Mouse (Mus musculus): ENCODE data around the gene Dip2a.

Dip2a gene

DNA sequence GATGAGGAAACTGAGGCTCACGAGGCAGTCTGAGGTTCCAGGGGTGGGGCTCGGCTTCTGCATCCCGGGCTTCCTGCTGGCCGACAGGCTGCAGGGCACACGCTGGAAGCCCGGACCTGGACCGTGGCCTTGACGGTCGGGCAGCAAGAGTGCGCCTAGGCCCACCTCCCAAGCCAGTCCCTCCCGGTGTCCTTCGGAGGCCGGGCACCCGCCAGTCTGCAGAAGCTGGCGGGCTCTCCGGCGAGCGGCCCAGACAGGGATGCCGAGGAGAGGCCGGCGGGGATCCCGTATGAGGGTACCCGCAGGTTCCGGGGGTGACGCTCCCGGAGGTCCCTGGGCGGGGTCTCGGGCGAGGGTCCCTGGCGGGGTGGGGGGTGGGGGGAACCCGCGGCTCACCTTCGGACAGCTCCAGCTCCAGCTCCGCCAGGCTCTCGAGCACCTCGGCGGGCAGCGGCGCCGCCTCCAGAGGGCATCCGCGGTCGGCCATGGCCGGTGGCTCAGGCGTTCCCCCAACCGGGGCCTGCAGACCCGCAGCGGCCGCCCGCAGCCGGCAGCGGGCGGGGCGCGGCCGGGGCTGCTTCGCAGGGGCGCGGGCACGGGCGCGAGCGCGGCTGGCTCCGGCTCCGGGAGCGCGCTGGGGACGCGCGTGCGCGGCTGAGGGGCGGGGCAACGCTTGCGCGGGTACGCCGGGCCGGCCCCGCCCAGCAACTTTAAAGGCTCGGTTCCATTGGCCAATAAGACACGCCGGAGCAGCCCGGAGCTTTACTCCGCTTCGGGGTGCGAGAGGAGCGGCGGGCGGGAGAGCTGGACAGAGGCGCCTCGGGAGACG lies at the start of gene Dip2a:
TSS of gene Dip2a (minus strand) at position 581 of the 829 bp plus-strand sequence.
- peak; percentile 86 to 92 for DNase-seq (ENCODE audit: low spot score in 2 of 2)

DNA sequence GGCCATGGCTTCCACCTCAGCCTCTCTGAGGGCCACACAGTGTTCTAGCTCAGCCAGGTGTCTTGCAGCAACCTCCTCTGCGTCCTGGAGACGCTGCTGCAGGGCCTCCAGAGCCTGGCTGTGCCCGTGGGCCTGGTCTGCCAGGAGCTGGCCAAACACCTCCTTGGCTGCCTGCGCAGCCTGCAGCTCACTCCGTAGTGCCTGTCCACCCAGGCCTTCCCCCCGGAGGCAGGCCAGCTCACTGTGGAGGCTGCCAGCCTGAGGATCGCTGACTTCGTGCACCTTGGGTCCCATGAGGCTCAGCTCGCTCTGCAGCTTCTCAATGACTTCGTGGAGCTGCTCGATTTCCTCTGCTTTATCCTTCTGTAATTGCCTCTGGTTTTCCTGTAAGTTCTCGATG lies 47.5 kb upstream of the Dip2a start:
- DNase-seq (ENCODE audit: low spot score in 2 of 2), result no peak

DNA sequence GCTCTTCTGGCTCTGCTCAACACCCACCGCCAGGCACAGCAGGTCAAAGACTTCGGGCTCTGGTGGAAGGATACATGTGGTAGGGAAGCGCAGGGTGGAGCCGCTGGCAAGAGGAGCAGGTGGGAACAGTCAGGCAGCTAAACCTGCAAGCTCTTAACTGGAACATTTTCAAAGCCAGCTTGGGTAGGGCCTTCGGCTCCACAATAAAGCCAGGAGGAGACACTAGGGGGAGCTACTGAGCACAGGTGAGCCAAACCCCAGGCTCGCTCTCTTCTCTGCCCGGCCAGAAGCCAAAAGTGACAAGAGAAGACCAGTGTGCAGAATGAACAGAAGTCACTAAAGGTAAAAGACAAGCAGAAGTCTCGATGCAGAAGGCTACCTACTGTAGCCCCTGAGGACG lies 46.7 kb upstream of the Dip2a start:
- DNase-seq (ENCODE audit: low spot score in 2 of 2), result no peak

GRCm38 (mm10) chr10:76391166-76391565 lies 46.1 kb upstream of the Dip2a start:
- no peak for DNase-seq (ENCODE audit: low spot score in 2 of 2)

GRCm38 (mm10) chr10:76374981-76375380 lies 29.9 kb upstream of the Dip2a start:
- DNase-seq (ENCODE audit: low spot score in 2 of 2), result no peak

GRCm38 (mm10) chr10:76371736-76372135 lies 26.6 kb upstream of the Dip2a start:
- no peak for DNase-seq (ENCODE audit: low spot score in 2 of 2)

GRCm38 (mm10) chr10:76368766-76369165 lies 23.7 kb upstream of the Dip2a start:
- no peak for DNase-seq (ENCODE audit: low spot score in 2 of 2)

- DNase-seq (ENCODE audit: low spot score in 2 of 2), result no peak
Measured at GRCm38 (mm10) chr10:76363233-76363632, 18.1 kb upstream of the Dip2a start.

DNA sequence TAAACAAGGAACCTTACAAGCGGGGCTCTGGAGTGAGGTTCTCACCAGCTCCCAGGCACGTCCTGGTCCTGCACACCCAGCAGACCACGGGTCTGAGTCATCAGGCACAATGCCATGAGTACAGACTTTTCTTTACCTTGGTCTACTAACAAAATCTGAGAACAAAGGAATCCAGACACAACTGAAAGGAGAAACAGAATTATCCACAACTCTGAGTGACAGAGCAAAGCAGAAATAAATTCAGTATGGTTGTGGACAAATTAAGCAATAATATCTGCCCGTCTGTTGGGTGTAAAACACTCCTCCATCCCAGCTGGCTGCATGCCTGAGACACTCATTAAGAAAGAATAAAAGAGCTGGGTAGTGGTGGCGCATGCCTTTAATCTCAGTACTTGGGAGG lies 13.4 kb upstream of the Dip2a start:
- no peak for DNase-seq (ENCODE audit: low spot score in 2 of 2)

DNA sequence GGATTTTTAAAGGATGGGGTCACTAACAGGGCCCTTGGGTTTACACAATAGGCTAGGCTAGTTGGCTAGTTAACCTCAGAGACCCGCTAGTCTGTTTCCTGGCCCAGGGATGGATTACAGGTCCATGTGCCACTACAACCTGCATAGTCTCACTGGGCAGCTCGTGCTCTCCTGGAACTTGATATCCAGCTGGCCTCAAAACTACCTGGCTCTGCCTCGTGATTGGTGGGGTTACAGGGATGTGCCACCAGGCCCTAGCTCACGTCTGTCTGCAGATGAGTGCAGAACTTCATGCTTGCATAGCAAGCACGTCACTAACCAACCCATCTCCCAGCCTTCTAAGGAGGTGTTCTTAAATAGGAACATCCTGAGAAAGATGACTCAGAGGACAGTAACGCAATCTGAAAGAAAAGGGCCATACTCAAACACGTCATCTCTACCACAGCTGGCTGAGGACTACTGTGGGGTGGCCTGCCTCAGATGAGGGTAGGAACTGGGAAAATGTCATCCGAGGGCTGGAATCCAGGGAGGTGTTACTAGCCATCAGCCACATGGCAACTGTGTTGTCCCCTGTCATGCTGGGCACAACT lies 12.3 kb upstream of the Dip2a start:
- DNase-seq (ENCODE audit: low spot score in 2 of 2), result no peak

DNA sequence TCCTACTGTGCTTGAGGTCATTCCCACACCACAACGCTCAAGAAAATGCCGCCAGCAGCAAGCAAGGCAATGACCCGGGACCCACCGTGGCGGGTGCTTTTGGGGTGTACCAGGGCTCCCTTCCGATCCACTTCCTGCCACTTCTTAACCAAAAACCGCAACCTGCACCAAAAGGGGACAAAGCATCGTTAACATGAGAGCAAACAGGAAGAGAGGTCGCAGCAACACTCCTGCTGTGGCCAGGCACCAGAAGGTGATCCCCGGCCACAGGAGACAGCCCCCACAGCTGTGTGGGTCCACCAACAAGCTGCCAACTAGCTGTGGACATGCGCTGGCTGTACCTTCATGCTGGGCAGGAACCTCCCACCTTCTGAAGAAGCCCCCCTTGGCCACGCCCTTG lies 9.9 kb upstream of the Dip2a start:
- no peak for DNase-seq (ENCODE audit: low spot score in 2 of 2)

DNA sequence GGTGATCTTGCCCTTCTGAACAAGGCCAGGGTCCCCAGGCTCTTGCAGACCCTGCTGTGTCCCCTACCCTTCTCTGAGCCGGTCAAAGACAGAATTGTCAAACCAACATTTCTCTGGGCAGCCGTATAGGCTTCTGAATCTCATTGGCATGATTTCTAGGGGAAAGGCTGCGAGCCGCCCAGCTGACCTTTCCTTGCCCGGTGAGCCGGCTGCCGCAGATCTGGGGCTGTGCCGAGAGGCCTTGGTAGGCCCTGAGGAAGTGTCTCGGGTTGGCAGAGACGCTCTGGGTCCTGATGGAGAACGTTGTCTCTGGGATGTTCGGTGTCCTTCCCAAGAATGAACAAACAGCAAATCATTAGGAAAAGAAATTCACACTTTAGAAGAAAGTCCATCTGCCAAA lies 8.9 kb upstream of the Dip2a start:
- no peak for DNase-seq (ENCODE audit: low spot score in 2 of 2)

DNA sequence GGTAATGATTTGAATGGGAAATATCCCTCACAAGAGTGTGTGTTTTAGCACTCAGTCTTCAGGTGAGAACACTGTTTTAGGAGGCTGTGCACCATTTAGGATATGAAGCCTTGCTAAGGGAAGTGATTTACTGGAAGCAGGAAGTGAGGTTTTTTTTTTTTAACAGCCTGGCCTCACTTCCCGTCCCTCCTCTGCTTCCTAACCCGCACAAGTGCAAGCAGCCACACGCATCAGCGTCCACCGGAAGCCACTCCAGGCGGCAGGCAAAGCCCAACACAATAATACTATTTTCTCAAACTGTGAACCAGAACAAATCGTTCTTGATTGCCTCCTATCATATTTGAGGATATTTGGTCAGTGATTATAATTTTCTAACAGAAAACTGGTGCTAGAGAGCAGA lies 6.9 kb upstream of the Dip2a start:
- DNase-seq (ENCODE audit: low spot score in 2 of 2), result no peak

GRCm38 (mm10) chr10:76346589-76346988 lies 1.5 kb upstream of the Dip2a start:
- peak in 1 of 2 experiments; percentile 33 for DNase-seq (ENCODE audit: low spot score in 2 of 2)

- DNase-seq (ENCODE audit: low spot score in 2 of 2), result no peak
Measured at GRCm38 (mm10) chr10:76346043-76346491, 976 bp upstream of the Dip2a start.

DNA sequence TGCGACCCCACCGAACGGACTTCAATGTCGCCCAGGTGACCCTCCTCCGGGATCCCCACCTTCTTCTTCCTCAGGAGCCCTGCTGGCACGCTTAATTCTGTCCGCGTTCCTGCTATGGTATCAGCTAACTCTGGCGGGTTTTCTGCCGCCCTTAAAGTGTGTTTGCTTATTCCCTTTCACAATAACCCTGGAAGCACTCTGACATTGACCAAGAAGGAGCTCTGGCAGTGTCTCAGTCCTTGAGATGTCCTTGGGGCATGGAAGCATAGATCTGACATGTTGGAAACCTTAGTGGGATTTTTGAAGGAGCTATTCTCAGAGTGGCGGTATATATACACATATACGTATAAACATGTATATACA lies 430 bp upstream of the Dip2a start:
- DNase-seq (ENCODE audit: low spot score in 2 of 2), result no peak

DNA sequence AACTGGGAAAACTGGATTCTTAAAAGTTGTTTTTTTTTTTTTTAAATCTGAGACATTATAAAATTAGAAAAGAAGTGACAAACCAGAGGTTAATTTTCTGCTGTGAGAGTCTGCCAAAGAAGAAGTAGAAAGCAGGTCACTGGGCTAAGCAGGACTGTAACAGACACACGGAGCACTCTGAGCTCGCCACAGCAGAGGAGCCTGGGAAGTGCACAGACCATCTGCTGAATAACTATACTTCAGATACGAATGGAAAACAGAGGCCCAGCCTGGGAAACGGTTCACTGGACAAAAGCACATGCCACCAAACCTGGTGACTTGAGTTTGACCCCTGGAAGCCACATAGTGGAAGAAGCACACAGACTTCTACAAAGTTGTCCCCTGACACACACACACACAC lies 10.7 kb downstream of the Dip2a start:
- DNase-seq (ENCODE audit: low spot score in 2 of 2), result no peak

- no peak for DNase-seq (ENCODE audit: low spot score in 2 of 2)
Measured at GRCm38 (mm10) chr10:76332040-76332439, 13.1 kb downstream of the Dip2a start.

- DNase-seq (ENCODE audit: low spot score in 2 of 2), result no peak
Measured at GRCm38 (mm10) chr10:76329093-76329492, 16.0 kb downstream of the Dip2a start.

GRCm38 (mm10) chr10:76328574-76328973 lies 16.5 kb downstream of the Dip2a start:
- DNase-seq (ENCODE audit: low spot score in 2 of 2), result no peak

DNA sequence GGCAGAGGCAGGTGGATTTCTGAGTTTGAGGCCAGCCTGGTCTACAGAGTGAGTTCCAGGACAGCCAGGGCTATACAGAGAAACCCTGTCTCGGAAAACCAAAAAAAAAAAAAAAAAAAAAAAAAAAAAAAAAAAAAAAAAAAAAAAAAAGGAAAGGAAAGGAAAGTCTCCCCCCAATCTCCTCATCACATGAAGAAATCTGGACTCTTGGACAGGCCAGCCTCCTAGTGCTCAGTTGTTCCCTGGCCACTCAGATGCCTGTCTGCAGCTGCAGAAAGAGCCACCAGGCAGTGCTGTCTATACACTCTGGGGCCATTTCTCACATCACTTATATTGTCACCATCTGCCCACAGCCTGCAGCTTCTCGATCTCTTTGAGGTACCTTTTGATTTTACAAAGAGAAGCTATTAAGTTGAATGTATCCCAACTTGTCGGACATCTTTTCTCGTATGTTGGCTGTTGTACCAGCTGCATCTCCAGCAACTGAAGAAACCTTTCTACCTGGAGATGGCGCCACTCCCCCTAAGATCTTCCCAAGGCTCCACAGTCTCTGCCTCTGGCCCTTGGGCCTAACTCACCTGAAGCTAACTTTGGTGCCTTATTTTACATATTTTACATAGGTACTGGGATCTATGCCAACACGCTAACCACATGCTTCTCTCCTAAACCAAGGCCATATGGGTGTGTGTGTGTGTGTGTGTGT lies 18.6 kb downstream of the Dip2a start:
- DNase-seq (ENCODE audit: low spot score in 2 of 2), result no peak

DNA sequence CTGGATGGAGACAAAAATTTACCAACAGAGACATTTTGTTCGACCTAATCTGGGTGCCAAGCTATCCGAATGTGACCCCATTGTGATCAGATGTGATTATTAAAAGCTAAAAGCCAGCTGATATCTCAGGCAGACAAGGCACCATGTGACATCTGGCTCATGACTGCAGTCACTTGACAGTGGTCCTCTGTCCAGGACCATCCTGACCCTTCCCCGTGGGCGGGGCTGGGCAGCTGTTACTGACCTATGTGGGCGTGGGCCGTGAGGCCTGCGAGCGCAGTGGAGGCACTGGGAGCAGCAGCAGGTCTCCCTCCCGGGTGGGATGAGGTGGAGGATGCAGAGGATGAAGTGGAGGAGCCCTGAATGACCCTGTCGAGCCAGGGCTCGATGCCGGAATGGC lies 27.5 kb downstream of the Dip2a start:
- DNase-seq (ENCODE audit: low spot score in 2 of 2), result no peak

- no peak for DNase-seq (ENCODE audit: low spot score in 2 of 2)
Measured at GRCm38 (mm10) chr10:76316194-76316593, 28.9 kb downstream of the Dip2a start.

Measured in frontal cortex, postnatal 10 days (tissue).